Comparison of ENCODE assay signal across 8 mouse cellular contexts in genomic region chrX:37144954-37145353, GRCm38 (mm10). TPM values are rescaled to one million over a fixed set of nuclear protein-coding genes. Genes with fewer than 3 reads are reported as not detected.
DNase-seq lines count a peak whose midpoint lies in the region; ATAC-seq lines count a peak whose summit lies in the region.

No protein-coding gene starts in this region.

- peak; percentile 5 to 36 for DNase-seq in cerebellum, postnatal 10 days
- no peak for DNase-seq in cerebellum, postnatal 4 days (ENCODE audit: low spot score in 2 of 2)
- DNase-seq in right cerebral cortex, postnatal 4 days: peak; percentile 6
- DNase-seq in right cerebral cortex, postnatal 10 days (ENCODE audit: low spot score in 2 of 2): no peak
- DNase-seq in thymus, postnatal 14 days: peak; percentile 52
- no peak for DNase-seq in left cerebral cortex, adult 8-10 months (ENCODE audit: low spot score in 2 of 2)

- peak; percentile 58 for ATAC-seq in inflammation-experienced regulatory T-cells, adult 6 months
- no peak for ATAC-seq in monocyte, adult 5-6 weeks (replicated peaks; ENCODE audit: insufficient number of reproducible peaks, low FRiP score, low TSS enrichment, poor library complexity, severe bottlenecking)

RNA-seq across cellular contexts. Expression of gene Nkap, which starts 18.4 kb away (rescaled TPM):
- polyA plus RNA-seq in inflammation-experienced regulatory T-cells, adult 6 months (2017; shearing (Covaris generic)): 10 to 100 TPM; 21.7 to 35.3 (median 33.7) TPM
- total RNA-seq in left cerebral cortex, adult 8-10 months (2022): 10 to 100 TPM; 12.1 to 14.0 (median 12.6) TPM
- total RNA-seq in monocyte, adult 5-6 weeks (2017): 31.6 to 37.5 TPM (median 35.5 TPM) in 3 replicates

RNA-seq across cellular contexts. Expression of gene Akap14, which starts 23.7 kb away (rescaled TPM):
- under 1 TPM in 2 of 3 experiments, not detected in 1; 0.33 to 0.53 TPM for polyA plus RNA-seq in inflammation-experienced regulatory T-cells, adult 6 months (2017; shearing (Covaris generic))
- under 1 TPM in 1 of 4 experiments, not detected in 3; 0.20 TPM for total RNA-seq in left cerebral cortex, adult 8-10 months (2022)
- not detected in 3 replicates for total RNA-seq in monocyte, adult 5-6 weeks (2017)

RNA-seq across cellular contexts. Expression of gene Upf3b, which starts 34.8 kb away (rescaled TPM):
- polyA plus RNA-seq in inflammation-experienced regulatory T-cells, adult 6 months (2017; shearing (Covaris generic)): 10 to 100 TPM; 38.3 to 47.1 (median 39.0) TPM
- 10 to 100 TPM; 18.1 to 20.1 (median 19.6) TPM for total RNA-seq in left cerebral cortex, adult 8-10 months (2022)
- 27.2 to 44.4 TPM (median 41.0 TPM) in 3 replicates for total RNA-seq in monocyte, adult 5-6 weeks (2017)

RNA-seq across cellular contexts. Expression of gene Ndufa1, which starts 46.0 kb away (rescaled TPM):
- 100 to 1,000 TPM; 266 to 354 (median 305) TPM for polyA plus RNA-seq in inflammation-experienced regulatory T-cells, adult 6 months (2017; shearing (Covaris generic))
- total RNA-seq in left cerebral cortex, adult 8-10 months (2022): 100 to 1,000 TPM; 160 to 253 (median 215) TPM
- 127 to 140 TPM (median 128 TPM) in 3 replicates for total RNA-seq in monocyte, adult 5-6 weeks (2017)

RNA-seq across cellular contexts. Expression of gene Rnf113a1, which starts 46.1 kb away (rescaled TPM):
- 10 to 100 TPM in 2 of 3 experiments, 1 to 10 TPM in 1; 7.9 to 16.0 (median 11.7) TPM for polyA plus RNA-seq in inflammation-experienced regulatory T-cells, adult 6 months (2017; shearing (Covaris generic))
- total RNA-seq in left cerebral cortex, adult 8-10 months (2022): 1 to 10 TPM; 6.7 to 8.2 (median 7.6) TPM
- total RNA-seq in monocyte, adult 5-6 weeks (2017): 0.29 to 2.1 TPM (median 2.0 TPM) in 3 replicates

Comparison
In these comparisons a context has a peak if more than half of its experiments do, and no peak if none do; other contexts are left out.
1. DNase-seq: peak in cerebellum, postnatal 10 days (2 of 2), right cerebral cortex, postnatal 4 days (single experiment) and thymus, postnatal 14 days (single experiment); none in cerebellum, postnatal 4 days (0 of 2), right cerebral cortex, postnatal 10 days (0 of 2) and left cerebral cortex, adult 8-10 months (0 of 2).